Mouse (Mus musculus): Measurements from ENCODE around the gene Ptgir.

The Ptgir gene

DNA sequence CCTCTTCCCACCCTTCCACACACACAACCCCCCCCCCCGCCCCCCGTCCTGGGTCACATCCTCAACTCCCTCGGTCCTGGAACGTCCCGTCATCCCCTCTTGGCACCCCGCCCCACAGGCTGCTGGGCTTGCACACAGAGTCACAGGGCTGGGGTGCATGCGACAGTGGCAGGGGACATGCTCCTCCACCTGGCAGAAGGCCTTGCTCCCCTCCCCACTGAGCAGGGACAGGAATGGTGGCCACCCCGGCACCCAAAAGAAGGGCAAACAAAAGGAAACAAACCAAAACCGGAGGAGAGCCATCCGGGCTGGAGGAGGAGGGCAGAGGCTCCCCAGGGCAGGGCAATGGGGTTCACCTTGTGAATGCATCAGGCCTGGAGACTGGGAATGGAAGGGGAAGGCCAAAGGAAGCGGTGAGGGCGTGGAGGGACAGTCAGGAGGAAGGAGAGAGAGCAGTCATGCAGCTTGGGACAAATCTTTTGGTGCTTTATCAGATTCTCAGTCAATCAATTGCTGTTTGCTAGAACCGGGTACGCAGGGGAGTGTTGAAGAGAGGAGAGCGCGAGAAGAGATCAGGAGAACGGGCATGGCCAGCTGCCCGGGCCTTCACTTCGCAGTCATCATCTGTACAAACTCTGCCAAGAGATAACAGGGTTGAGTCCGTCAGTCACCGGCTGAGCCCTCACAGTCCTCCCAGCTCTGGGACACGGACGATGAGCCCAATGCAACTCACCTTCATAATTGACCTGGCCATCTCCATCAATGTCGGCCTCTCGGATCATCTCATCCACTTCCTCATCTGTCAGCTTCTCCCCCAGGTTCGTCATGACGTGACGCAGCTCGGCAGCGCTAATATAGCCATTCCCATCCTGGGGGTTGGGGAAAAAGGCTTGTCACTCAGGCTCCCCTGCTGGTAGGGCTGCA, 10.3 kb downstream of the Ptgir start:
- no peak for DNase-seq (ENCODE audit: extremely low read depth, low read depth)

GRCm38 (mm10) chr7:16917447-16917846, 11.2 kb downstream of the Ptgir start:
- no peak for DNase-seq (ENCODE audit: extremely low read depth, low read depth)

DNA sequence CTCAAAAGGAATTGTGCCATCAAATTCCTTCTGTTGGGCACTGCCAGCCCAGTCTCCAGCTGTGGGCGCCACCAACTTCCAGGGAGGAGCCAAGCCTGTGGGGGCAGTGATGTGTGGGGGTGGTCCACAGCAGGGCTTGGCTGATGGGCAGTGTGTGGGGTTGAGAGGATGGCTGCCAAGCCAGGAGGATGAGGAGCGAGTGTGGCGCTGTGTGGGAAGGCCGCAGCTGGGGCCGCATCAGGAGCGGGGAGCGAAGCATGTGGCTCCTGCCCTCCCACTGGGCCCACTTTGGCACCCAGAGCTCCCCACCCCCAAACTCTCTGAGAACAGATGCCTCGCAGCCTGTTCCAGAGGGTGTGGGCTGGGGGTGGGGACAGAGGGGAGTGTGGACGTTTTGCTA, 11.7 kb downstream of the Ptgir start:
- DNase-seq (ENCODE audit: extremely low read depth, low read depth), result no peak

DNA sequence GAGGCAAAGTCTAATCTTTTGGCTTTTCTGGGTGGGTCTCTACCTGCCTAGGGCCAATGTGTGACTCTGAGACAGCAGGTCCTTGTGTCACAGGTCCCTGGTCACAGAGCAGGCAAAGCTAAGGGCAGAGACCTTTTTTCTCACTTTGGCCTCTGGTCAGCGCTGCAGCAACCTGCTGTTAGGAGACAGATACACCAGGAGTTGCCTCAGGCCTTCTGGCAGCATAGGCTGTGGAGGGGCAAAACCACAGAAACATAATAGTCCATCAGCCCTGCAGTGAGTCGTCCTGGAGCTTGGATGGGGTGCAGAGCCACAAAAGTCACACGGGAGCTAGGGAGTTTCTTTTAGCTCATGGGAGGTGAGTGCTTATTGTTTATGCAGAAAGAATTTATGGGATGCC, 12.4 kb downstream of the Ptgir start:
- no peak for DNase-seq (ENCODE audit: extremely low read depth, low read depth)

DNA sequence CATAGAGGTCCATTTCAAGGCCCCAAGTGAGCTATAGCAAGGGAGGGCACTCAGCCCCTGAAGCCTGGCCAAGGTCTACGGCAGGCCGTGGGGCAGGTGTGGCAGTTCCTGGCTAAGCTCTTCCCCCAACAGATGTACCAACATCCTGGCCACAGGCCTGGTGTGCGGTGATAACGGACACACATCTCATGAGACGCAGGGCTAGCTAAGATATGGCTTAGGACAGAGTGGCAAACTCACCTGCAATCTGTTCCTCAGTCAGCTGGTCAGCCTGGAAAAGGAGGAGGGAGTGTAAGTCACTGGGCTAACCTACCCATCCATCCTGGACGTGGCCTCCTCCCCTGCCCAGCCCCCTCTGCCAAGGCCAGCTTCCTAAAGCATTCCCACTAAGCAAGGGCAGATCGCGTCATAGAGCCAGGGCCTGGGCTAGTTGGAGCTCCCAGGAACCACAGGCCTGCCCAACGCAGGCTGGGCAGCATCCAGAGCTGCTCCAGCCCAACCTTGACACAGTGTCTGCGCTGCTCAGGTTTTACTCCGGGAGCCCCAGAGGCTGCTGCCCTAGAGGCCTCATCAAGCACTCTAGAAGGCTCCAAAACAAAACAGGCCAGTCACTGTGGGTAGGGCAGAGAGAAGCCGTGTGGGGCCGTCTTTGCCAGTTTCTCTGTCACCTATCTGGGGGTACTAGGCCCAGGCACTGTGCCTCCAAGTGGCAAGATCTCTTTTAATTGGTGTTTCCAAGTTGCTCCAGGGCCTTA, 13.3 kb downstream of the Ptgir start:
- DNase-seq (ENCODE audit: extremely low read depth, low read depth), result no peak

DNA sequence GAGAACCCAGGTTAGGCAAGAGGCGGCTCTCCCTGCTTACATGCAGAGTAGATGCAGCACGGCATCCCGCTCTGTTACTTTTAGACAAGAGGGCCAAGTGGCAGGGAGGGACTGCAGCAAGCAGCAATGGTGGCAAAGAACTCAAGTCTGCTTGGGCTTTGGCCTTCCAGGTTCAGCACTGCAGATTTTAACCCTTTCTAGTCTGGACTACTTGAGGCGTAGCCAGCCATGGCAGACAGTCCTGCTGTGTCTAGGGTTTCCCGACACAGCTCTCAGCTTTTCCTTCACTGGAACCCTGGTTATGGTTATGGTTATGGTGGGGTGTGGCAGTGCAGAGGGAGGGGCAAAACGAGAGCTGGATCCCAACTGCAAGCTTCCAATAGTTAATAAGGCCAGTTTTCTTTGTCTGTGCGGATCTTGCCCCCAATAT, 13.9 kb downstream of the Ptgir start:
- no peak for DNase-seq (ENCODE audit: extremely low read depth, low read depth)

DNA sequence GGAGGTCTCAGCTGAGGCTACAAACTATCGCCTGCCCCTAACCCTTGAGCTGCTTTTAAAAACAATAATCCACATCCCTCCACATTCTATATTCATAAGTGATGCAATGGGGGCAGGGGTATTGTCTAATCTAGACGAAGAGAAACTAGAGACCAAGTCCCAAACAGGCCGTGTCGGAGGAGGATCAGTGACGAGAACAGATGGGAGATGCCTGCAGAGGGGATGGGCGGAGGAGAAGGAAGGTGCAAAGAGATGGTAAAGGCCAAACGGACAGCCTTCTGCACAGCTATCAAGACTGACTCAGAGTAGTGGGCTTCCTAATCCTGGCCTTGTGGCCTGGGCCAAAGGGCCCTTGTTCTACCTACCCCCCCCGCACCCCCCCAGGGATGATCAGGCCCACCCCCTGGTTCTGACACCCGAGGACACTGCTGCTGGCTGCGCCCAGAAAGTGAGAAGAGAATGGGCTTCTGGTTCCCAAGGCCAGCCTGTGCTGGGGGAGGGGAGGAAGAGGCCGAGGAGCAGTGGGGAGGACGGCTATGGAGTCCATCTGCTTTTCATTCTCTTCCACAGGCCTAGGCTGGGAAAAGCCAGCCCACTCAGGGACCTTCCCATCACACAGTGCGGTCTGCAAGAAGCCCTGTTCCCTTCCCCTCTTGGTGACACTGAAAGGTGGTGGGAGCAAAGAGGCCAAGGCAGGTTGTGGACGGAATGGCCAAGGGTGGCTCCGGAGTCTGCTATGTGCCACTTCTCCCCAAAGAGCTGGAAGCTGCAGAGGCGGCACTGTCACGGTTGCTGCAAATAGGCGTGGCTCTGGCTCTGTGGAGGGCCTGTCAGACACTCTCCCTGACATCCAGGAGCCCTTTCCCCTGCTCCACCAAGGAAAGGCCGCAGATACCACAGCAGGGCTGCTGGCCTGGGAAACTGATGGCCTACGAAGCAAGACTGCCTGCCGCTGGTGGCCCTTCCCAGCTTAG, 14.8 kb downstream of the Ptgir start:
- DNase-seq (ENCODE audit: extremely low read depth, low read depth), result no peak

DNA sequence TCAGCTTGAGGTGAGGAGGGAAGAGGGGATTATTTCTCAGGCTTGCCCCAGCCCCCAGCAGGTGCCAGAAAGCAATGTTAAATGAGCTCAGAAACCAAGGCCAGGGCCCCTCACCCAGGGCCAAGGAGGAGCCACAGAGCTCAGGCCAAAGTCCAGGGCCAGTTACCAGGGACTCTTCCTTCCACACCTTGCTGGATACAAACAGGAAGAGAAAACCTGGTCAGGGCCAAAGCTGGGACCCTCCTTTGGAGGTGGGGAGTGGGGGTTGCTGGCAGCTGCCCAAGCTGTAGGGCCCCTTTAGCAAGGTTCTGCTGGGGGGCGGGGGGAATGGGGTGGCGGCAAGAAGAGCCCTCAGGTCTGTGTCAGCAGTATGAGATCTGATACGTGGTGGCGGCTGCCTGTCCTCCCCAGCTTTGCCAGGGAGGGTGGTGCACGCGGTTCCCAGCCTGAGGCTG, 15.6 kb downstream of the Ptgir start:
- no peak for DNase-seq (ENCODE audit: extremely low read depth, low read depth)

DNA sequence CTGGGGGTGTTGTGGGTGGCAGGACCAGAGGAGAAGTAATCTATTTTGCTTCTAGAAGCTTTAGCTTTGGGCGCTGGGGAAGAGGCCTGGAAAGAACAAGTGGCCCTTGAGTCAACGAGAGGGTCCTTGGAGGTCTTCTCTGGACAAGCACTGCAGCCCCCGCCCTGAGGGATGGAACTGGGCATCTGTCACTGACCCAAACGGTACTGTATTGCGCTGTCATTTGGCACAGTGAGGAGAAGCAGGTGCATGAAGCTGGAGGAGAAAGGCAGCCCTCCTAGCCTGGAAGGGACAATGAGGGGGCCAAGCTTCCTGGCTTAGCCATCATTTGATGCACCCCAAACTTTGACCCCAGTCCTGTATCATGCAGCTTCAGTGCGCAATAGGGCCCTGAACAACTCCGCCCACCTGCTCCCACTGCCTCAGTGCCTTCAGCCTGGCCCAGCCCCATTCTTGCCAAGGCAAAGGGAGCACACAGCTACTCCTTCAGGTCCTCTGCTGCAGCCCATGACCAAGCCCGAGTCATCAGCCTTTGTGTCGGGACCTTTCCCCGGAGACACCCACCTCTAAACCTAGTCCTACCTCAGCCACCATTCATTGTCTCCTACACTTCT, 16.2 kb downstream of the Ptgir start:
- DNase-seq (ENCODE audit: extremely low read depth, low read depth), result no peak

- DNase-seq (ENCODE audit: extremely low read depth, low read depth), result no peak
Observed at GRCm38 (mm10) chr7:16923283-16924036, 17.2 kb downstream of the Ptgir start.

DNA sequence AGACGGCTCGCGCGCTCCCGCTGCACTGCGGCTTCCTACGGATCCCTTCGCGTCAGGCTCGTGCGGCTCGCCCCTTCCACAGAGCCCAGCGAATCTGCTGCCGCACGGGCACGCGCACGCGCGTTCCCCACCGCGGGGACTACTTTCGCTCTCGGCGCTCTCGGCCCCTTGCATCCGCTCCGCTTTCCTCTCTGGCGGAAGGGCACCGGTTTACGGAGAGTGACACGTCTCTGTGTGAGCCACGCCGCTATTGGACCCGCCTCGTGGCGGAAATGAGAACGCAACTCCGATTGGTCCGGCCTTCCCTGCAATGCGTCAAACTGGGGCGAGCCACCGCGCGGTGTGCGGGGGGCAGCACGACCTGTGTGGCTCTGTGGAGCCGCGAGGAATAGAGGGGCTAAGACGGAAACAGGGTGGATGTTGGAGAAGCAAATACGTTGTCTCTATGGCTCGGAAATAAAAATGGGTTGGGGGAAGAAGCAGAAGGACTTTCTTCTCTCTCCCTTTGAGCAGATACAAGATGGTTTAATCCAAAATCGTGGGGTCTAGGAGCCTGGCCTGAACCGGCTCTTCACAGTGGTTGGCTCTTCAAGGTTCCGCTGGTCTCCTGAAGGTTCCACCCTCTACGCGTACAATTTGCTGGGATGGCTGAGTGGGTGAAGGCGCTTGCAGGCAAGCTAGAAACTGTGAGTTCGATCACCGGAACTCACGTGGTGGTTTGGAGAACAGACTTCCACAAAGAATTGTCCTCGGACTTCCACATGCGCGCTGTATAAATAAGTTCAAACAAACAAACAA, 17.9 kb downstream of the Ptgir start, which contains the start of gene Calm3:
Gene Calm3, minus strand, starts transcription at position 78 of the 798 bp plus-strand sequence.
- DNase-seq (ENCODE audit: extremely low read depth, low read depth), result peak; percentile 99

DNA sequence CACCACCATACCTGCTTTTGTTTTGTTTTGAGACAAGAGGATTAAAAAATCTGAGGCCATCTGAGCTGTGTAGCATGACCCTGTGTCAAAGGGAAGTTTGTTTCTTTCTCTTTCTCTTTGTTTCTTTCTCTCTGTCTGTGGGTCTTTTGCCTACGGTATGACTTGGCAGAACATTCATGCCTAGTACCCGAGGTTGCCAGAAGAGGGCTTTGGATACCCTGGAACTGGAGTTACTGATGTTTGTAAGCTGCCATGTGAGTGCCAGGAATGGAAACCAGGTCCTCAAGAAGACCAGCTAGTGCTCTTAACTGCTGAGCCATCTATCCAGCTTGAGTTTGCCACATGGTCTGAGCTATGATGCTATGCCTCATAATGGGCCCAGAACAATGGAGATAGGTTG, 22.1 kb downstream of the Ptgir start:
- DNase-seq (ENCODE audit: extremely low read depth, low read depth), result no peak

- no peak for DNase-seq (ENCODE audit: extremely low read depth, low read depth)
Observed at GRCm38 (mm10) chr7:16930850-16931249, 24.6 kb downstream of the Ptgir start.

DNA sequence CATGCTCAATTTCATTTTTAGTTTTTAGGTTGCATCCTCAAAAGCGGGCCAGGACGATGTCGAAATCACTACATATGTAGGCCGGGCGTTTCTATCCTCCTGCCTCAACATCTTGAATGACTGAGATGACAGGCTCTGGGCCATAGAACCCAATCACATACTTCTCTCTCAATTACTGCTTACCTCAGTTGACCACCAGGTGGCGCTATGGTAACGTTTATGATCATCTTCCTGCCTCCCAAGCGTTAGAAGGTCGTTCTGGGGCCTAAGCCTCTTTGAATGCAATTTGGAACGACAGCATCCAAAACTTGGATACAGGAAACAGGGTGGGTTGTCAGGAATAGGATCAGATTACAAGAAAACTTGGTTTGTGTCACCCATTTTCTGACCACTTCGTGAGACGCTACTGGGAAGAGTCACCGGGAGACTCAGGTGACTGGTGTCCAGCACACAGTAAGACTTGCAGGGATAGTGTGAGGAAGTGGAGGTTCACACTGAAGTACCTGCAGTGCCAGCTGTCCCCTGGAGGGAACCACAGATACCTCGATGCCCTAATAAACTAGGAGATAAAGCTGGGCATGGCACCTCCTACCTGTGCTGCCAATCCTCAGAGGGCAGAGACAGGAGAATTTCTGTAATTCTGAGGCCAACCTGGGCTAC, 25.8 kb downstream of the Ptgir start:
- DNase-seq (ENCODE audit: extremely low read depth, low read depth), result peak; percentile 79

- DNase-seq (ENCODE audit: extremely low read depth, low read depth), result no peak
Observed at GRCm38 (mm10) chr7:16932704-16933577, 26.7 kb downstream of the Ptgir start.

GRCm38 (mm10) chr7:16937312-16937711, 31.0 kb downstream of the Ptgir start:
- DNase-seq (ENCODE audit: extremely low read depth, low read depth), result no peak

DNA sequence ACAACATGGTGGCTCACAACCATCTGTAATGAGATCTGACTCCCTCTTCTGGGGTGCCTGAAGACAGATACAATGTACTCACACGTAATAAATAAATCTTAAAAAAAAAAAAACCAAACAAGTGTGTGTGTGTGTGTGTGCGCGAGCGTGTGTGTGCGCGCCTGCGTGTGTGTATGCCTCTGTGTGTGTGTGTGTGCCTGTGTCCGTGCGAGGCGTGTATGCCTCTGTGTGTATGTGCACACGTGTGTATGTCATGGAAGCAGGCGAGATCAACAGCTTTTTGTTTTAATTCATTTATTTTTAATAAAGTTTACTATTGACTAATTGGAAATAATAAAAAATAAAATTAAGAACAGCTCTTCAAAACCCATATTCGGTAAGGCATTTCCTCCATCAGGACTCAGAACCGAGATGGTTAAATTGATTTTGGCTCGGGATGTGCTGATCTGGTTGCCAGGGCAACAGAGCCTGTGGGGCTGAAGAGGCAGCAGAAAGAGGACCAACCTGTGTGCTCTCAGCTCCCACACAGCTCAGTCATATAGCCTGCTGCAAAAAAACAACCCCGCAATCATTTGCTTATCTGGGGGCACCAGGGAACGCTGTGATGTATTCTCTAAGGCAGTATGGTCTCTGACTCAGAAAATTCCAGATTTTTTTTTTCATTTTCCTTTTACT, 32.0 kb downstream of the Ptgir start:
- no peak for DNase-seq (ENCODE audit: extremely low read depth, low read depth)

All from MEL-GATA-1-ER (cell line).